Mouse (Mus musculus) colon, adult 2 months (tissue): Measurements from ENCODE around the gene Sept7. TPM values are rescaled to one million over a fixed set of nuclear protein-coding genes. Genes with fewer than 3 reads are reported as not detected.

Experiments used
- polyA plus RNA-seq: library from polyadenylated mRNA; depleted of rRNA; stranded (reverse); fragments of >200 nt; gene quantifications from 2 replicates; pipeline ENCODE4 v1.2.3, GENCODE M21; 2012; rRNA removed

The Sept7 gene
- 2.8 and 3.9 TPM in 2 replicates for polyA plus RNA-seq

DNA sequence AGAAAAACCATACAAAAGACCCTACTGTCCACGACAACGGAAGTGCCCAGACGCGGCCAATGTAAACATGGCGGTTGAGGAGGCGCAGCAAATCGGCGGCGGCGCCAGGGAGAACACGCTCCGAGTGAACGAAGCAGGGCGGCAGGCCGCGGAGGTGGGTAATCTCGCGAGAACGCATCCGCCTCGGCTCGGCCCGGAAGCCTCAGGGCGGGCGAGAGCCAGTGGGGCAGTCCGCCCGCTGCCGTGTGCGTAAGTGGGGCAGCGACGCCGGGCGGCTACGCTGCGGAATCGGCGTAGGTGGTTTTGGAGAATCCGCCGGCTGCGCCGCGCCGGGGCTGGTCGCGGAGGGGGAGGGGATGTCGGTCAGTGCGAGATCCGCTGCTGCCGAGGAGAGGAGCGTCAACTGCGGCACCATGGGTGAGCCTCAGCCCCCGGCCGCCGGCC is at the start of gene Sept7:
Gene Sept7 (plus strand): TSS at position 157 of the 444 bp plus-strand sequence.

Other genes with a start within 250 kb of the Sept7 start
- not detected in 2 replicates for gene Gm10181, start 163.0 kb upstream of the Sept7 start, polyA plus RNA-seq
- 36.2 and 39.7 TPM in 2 replicates for gene Herpud2, start 100.6 kb upstream of the Sept7 start, polyA plus RNA-seq
- 4.4 and 6.2 TPM in 2 replicates for gene Eepd1, start 229.1 kb downstream of the Sept7 start, polyA plus RNA-seq